Mouse (Mus musculus) neutrophil, adult 65 days (primary cell): ENCODE measurements around the gene Mpp5. TPM values are rescaled to one million over a fixed set of nuclear protein-coding genes. Genes with fewer than 3 reads are reported as not detected.

Experiments used
- total RNA-seq: library from RNA; stranded (reverse); gene quantifications from 2 replicates; pipeline ENCODE4 v1.2.4, GENCODE M21; 2023

Gene Mpp5
- total RNA-seq, result 12.4 and 13.8 TPM in 2 replicates

DNA sequence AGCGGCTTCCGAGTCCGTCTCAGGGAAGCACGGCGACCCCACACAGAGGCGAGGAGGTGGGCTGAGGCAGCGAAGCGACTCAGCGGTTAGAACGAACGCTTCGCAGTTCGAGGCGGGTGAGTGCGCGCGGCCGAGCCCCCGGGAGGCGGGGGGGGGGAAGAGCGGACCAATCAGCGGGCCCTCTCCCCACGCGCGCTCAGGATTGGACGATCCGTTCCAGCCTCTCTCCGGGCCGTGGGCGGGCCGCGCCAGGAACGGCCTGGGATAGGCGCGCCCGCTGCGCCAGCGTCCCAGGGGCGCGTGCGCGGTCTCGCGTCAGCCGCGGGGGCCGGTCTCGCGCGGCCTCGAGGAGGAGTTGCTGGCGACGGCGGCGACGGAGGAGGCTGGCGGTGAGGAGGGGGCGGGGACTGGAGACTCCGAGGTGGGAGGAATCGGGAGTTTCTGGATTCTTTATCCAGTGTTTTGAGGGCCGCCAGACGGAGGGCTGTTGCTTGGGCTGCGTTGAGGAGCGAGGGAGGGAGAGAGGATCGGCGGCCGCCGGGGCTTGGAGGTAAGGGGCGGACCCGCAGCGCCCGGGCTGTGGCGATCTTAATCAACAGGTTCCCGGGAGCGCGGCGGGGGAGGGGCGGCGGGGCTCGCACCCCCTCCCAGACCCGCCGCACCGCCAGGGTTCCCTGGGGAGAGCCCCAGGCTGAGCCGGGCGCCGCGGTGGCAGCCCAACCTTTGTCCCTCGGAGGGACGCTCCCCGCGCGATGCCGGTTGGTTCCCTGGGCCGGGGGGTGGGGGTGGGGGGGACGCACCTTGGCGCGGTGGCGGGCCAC, at the start of gene Mpp5:
Gene Mpp5, plus strand, starts transcription at position 351 of the 821 bp plus-strand sequence.

GRCm38 (mm10) chr12:78861496-78862253, 113.0 kb downstream of the Mpp5 start, which contains the start of the genes Atp6v1d and Eif2s1:
Gene Atp6v1d, minus strand, starts transcription at chr12:78861638.
Gene Eif2s1, plus strand, starts transcription at chr12:78861819.

Other genes starting within 250 kb of the Mpp5 start
- gene Fam71d, start 57.4 kb upstream of the Mpp5 start, total RNA-seq, result not detected in 2 replicates
- gene Atp6v1d, start 112.7 kb downstream of the Mpp5 start, total RNA-seq, result 112 and 139 TPM in 2 replicates
- gene Eif2s1, start 112.9 kb downstream of the Mpp5 start, total RNA-seq, result 22.7 and 34.5 TPM in 2 replicates
- gene Plek2, start 158.1 kb downstream of the Mpp5 start, total RNA-seq, result not detected in 2 replicates